Mouse (Mus musculus): Measurements from ENCODE around the gene Tbx5. TPM values are rescaled to one million over a fixed set of nuclear protein-coding genes. Genes with fewer than 3 reads are reported as not detected.
A peak's percentile ranks its signal among the peaks of the same experiment; 100 is the strongest.

The Tbx5 gene
- total and polyA plus RNA-seq, 2 experiments from 2014 or later, result 0.10 TPM; not detected in 1

DNA sequence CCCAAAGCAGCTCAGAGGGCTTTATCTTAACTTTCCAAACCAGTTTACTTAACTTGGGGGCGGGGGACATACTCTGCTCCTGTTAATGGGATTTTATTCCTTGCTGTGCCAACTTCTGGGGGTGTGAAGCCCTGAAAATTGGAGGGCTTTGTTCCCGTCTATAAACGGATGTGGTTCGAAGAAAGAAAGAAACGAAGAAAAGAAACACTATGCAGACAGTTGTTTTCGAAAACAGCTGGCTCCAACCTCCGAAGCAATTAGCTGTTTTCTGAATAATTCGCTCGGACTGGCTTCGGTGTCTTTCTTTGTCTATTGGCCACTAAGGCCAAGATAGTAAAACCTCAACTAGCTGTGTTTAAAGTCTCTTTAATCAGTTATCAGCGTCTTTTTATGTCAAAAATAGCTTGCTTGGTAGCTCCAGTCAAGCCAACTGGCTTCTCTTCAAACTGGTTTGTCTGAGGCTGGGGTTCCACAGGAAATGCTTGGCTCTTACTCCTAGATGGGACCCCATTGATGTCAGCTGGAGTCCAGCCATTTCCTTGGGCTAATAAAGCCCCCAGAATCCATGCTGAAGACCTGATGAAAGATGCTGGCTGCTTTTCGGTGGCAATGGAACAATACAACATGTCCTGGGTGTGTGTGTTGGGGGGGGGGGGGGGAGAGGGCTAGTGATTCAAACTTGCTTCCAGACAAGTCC is 21.3 kb upstream of the Tbx5 start:
- Histone ChIP-seq H3K27ac (ENCODE audit: low read depth, low read length) (no peak overlapping the region), H3K27me3 (ENCODE audit: insufficient read depth, low read length) (peaks cover 67% of the 10 kb centered on the region), H3K4me2 (ENCODE audit: low read depth) (no peak overlapping the region), H3K9me3 (ENCODE audit: low read length) (no peaks in the 10 kb centered on the region), H3K9ac (no peak overlapping the region), H3K36me3 (ENCODE audit: insufficient read depth) (no peaks in the 10 kb centered on the region), H3K4me1 (ENCODE audit: insufficient read depth) (no peaks in the 10 kb centered on the region), H3K4me3 (ENCODE audit: low read depth, low read length) (no peak overlapping the region)
- WGBS, result 27% methylated on average over 12 of the region's 12 CpGs
- no peak for TF ChIP-seq CTCF (IDR thresholded peaks at IDR 0.05; ENCODE audit: low read depth)
- ATAC-seq (no peak), DNase-seq (no peak)

- no peak for ATAC-seq
- TF ChIP-seq CTCF (IDR thresholded peaks at IDR 0.05; ENCODE audit: low read depth), result no peak; the same call in 1 of the 2 replicates
- Histone ChIP-seq H3K9ac (no peak overlapping the region), H3K9me3 (ENCODE audit: low read length) (no peaks in the 10 kb centered on the region), H3K27me3 (ENCODE audit: insufficient read depth, low read length) (peaks cover 29% of the 10 kb centered on the region), H3K4me2 (ENCODE audit: low read depth) (no peak overlapping the region), H3K27ac (ENCODE audit: low read depth, low read length) (no peak overlapping the region), H3K36me3 (ENCODE audit: insufficient read depth) (no peaks in the 10 kb centered on the region), H3K4me3 (ENCODE audit: low read depth, low read length) (no peak overlapping the region), H3K4me1 (ENCODE audit: insufficient read depth) (no peaks in the 10 kb centered on the region)
- DNase-seq, result no peak
- WGBS, result 60% methylated on average over 1 of the region's 1 CpGs
Observed at GRCm38 (mm10) chr5:119815247-119815646, 17.2 kb upstream of the Tbx5 start.

DNA sequence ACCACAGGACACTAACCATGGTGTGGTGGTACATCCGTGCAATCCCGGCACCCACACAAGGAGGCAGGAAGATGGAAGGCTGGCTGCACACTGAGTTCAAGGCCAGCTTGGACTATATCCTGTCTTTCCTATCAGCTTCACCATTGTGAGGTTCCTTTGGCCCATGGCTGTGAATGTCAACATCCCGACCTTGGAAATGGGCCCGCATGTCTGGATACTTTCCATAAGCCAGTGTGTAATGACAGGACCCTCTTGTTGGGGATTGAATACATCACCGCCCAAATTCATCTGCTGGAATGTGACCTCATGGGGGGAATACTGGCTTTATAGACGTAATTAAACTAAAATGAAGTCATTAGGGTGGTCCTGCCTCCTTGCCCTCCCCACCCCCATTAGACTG is 12.0 kb upstream of the Tbx5 start:
- no peak for DNase-seq
- H3K4me1 ChIP-seq (ENCODE audit: insufficient read depth), result no peaks in the 10 kb centered on the region
- ATAC-seq, result no peak
- WGBS, result 72% methylated on average over 6 of the region's 6 CpGs
- H3K36me3 ChIP-seq (ENCODE audit: insufficient read depth), result no peaks in the 10 kb centered on the region
- H3K27me3 ChIP-seq (ENCODE audit: insufficient read depth, low read length), result peaks cover 18% of the 10 kb centered on the region
- H3K9me3 ChIP-seq (ENCODE audit: low read length), result no peaks in the 10 kb centered on the region
- no peak overlapping the region for H3K27ac ChIP-seq (ENCODE audit: low read depth, low read length)
- no peak overlapping the region for H3K4me2 ChIP-seq (ENCODE audit: low read depth)
- no peak overlapping the region for H3K4me3 ChIP-seq (ENCODE audit: low read depth, low read length)
- no peak for TF ChIP-seq CTCF (IDR thresholded peaks at IDR 0.05; ENCODE audit: low read depth)
- H3K9ac ChIP-seq, result no peak overlapping the region

GRCm38 (mm10) chr5:119821506-119821905 is 11.0 kb upstream of the Tbx5 start:
- DNase-seq (no peak), ATAC-seq (no peak)
- Histone ChIP-seq H3K36me3 (ENCODE audit: insufficient read depth) (no peaks in the 10 kb centered on the region), H3K9me3 (ENCODE audit: low read length) (no peaks in the 10 kb centered on the region), H3K4me1 (ENCODE audit: insufficient read depth) (no peaks in the 10 kb centered on the region), H3K27ac (ENCODE audit: low read depth, low read length) (no peak overlapping the region), H3K4me3 (ENCODE audit: low read depth, low read length) (no peak overlapping the region), H3K9ac (no peak overlapping the region), H3K27me3 (ENCODE audit: insufficient read depth, low read length) (peaks cover 11% of the 10 kb centered on the region), H3K4me2 (ENCODE audit: low read depth) (no peak overlapping the region)
- WGBS, result 59% methylated on average over 2 of the region's 2 CpGs
- TF ChIP-seq CTCF (IDR thresholded peaks at IDR 0.05; ENCODE audit: low read depth), result no peak

- Histone ChIP-seq H3K9ac (no peak overlapping the region), H3K4me3 (ENCODE audit: low read depth, low read length) (no peak overlapping the region), H3K4me2 (ENCODE audit: low read depth) (no peak overlapping the region), H3K27me3 (ENCODE audit: insufficient read depth, low read length) (peaks cover 49% of the 10 kb centered on the region), H3K27ac (ENCODE audit: low read depth, low read length) (no peak overlapping the region), H3K9me3 (ENCODE audit: low read length) (no peaks in the 10 kb centered on the region), H3K4me1 (ENCODE audit: insufficient read depth) (no peaks in the 10 kb centered on the region), H3K36me3 (ENCODE audit: insufficient read depth) (no peaks in the 10 kb centered on the region)
- TF ChIP-seq CTCF (IDR thresholded peaks at IDR 0.05; ENCODE audit: low read depth), result no peak
- ATAC-seq (no peak), DNase-seq (no peak)
- 63% methylated on average over 6 of the region's 6 CpGs for WGBS
Observed at GRCm38 (mm10) chr5:119827341-119827740, 5.1 kb upstream of the Tbx5 start.

DNA sequence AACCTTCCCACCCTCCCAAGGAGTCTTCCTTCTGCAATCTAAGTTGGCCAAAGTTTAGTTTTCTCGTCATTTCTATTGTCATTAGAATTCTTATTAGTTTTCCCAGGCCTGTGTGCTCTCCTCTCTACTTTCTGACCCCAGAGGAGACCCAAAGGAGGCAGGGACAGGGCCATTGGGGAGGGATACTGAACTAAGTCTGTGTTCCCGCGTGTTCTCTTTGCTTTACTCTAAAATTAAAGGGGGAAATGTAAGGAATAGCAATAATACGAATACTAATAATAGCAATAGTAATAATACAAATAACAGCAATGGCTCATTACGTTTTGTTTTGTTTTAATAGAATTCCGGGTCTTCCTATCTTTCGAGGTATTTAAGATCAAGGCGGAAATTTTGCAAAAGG is 1.9 kb upstream of the Tbx5 start:
- Histone ChIP-seq H3K4me3 (ENCODE audit: low read depth, low read length) (no peak overlapping the region), H3K4me1 (ENCODE audit: insufficient read depth) (no peaks in the 10 kb centered on the region), H3K9me3 (ENCODE audit: low read length) (no peaks in the 10 kb centered on the region), H3K27me3 (ENCODE audit: insufficient read depth, low read length) (peaks cover 60% of the 10 kb centered on the region), H3K27ac (ENCODE audit: low read depth, low read length) (no peak overlapping the region), H3K36me3 (ENCODE audit: insufficient read depth) (no peaks in the 10 kb centered on the region), H3K9ac (no peak overlapping the region), H3K4me2 (ENCODE audit: low read depth) (no peak overlapping the region)
- DNase-seq, result no peak
- no peak for TF ChIP-seq CTCF (IDR thresholded peaks at IDR 0.05; ENCODE audit: low read depth)
- no peak for ATAC-seq
- WGBS, result 4% methylated on average over 8 of the region's 8 CpGs

- H3K36me3 ChIP-seq (ENCODE audit: insufficient read depth), result no peaks in the 10 kb centered on the region
- H3K4me3 ChIP-seq (ENCODE audit: low read depth, low read length), result no peak overlapping the region
- H3K27ac ChIP-seq (ENCODE audit: low read depth, low read length), result no peak overlapping the region
- DNase-seq (peak; percentile 47), ATAC-seq (no peak)
- peaks cover 62% of the 10 kb centered on the region for H3K27me3 ChIP-seq (ENCODE audit: insufficient read depth, low read length)
- H3K4me2 ChIP-seq (ENCODE audit: low read depth), result no peak overlapping the region
- H3K9me3 ChIP-seq (ENCODE audit: low read length), result no peaks in the 10 kb centered on the region
- no peaks in the 10 kb centered on the region for H3K4me1 ChIP-seq (ENCODE audit: insufficient read depth)
- no peak for TF ChIP-seq CTCF (IDR thresholded peaks at IDR 0.05; ENCODE audit: low read depth)
- no peak overlapping the region for H3K9ac ChIP-seq
- 2% methylated on average over 33 of the region's 33 CpGs for WGBS
Observed at GRCm38 (mm10) chr5:119831201-119831771, 1.2 kb upstream of the Tbx5 start.
